Mouse (Mus musculus): ENCODE measurements around the gene Rpl19.

DNA sequence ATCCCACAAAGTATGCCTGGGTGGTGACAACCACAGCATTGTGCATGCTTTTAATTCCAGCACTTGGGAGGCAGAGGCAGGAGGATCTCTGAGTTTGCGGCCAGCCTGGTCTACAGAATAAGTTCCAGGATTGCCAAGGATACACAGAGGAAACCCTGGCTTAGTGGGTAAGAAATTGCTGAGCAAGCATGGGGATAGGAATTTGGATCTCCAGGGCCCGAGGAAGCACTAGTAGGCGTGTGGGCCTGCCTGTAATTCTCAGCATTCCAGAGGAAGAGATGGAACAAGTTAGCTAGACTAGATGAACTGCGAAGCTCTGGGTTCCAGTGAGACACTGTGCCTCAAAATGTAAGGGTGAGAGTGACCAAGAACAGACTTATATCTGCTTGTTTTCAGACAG is 46.9 kb downstream of the Rpl19 start:
- TF ChIP-seq CTCF (IDR thresholded peaks at IDR 0.05; ENCODE audit: control insufficient read depth, insufficient read depth, insufficient replicate concordance, low read depth, low read length) (no peak), POLR2A (IDR thresholded peaks at IDR 0.05; ENCODE audit: control insufficient read depth, low read depth, low read length) (no peak)

Measured in testis, adult 2 months (tissue).